Mouse (Mus musculus): ENCODE measurements at regions not wholly inside any gene's neighbourhood (a gene's known extent, or its start where the extent isn't known, plus 50 kb on each side); places are given as distances from the start of the nearest gene placed in this dataset.

DNA sequence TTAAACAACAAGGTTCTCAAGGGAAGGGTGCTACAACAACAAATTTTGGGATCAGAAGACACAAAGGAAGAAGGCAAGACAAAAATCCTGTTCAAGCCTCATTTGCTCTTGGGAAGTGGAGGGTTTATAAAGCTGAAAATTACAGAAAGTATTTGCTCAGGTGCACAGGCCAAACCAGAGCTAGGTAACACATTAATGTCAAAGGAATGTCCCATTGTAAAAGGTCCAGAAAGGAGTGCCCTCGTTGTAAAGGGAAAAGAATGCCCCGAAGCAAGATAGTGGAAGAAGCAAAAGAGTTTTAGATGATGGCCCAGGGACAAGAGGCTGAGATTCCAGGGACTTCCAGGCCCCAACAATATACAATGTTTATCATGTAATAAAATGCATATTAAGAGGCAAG, 317.3 kb downstream of the Car8 start:
- TF ChIP-seq POLR2A (IDR thresholded peaks at IDR 0.05; ENCODE audit: low read depth, low read length) (no peak), CTCF (conservative IDR thresholded peaks at IDR 0.05; ENCODE audit: insufficient read depth, insufficient read length, low read depth, low read length) (no peak)
- 29% methylated on average over 2 of the region's 2 CpGs for WGBS
- H3K4me3 ChIP-seq (ENCODE audit: insufficient read depth, low read depth, low read length) = no peak overlapping the region

GRCm38 (mm10) chr4:7913191-7913590, 325.6 kb downstream of the Car8 start:
- no peaks in the 10 kb centered on the region for H3K36me3 ChIP-seq (ENCODE audit: control insufficient read depth, insufficient read depth, low read length)
- no peak for DNase-seq
- no peaks in the 10 kb centered on the region for H3K4me1 ChIP-seq (ENCODE audit: control insufficient read depth, insufficient read depth, low read length)
- H3K27ac ChIP-seq (ENCODE audit: insufficient read depth, low read depth, low read length) = no peak overlapping the region
- no peaks in the 10 kb centered on the region for H3K27me3 ChIP-seq (replicated peaks; ENCODE audit: control insufficient read depth, insufficient read depth, low read length)
- no peak overlapping the region for H3K4me3 ChIP-seq (ENCODE audit: insufficient read depth, low read depth, low read length)
- 92% methylated on average over 2 of the region's 2 CpGs for WGBS
- TF ChIP-seq POLR2A (IDR thresholded peaks at IDR 0.05; ENCODE audit: low read depth, low read length) (no peak), CTCF (conservative IDR thresholded peaks at IDR 0.05; ENCODE audit: insufficient read depth, insufficient read length, low read depth, low read length) (no peak)

More for the DNA sequence above, 317.3 kb downstream of the Car8 start:
- Histone ChIP-seq H3K27me3 (replicated peaks; ENCODE audit: control insufficient read depth, insufficient read depth, low read length) (no peaks in the 10 kb centered on the region), H3K36me3 (ENCODE audit: control insufficient read depth, insufficient read depth, low read length) (no peaks in the 10 kb centered on the region), H3K27ac (ENCODE audit: insufficient read depth, low read depth, low read length) (no peak overlapping the region), H3K4me1 (ENCODE audit: control insufficient read depth, insufficient read depth, low read length) (no peaks in the 10 kb centered on the region)
- no peak for DNase-seq

- no peaks in the 10 kb centered on the region for H3K27me3 ChIP-seq (replicated peaks; ENCODE audit: control insufficient read depth, insufficient read depth, low read length)
- H3K4me1 ChIP-seq (ENCODE audit: control insufficient read depth, insufficient read depth, low read length) = no peaks in the 10 kb centered on the region
- whole genome bisulfite sequencing = 84% methylated on average over 2 of the region's 2 CpGs
- DNase-seq = no peak
- H3K27ac ChIP-seq (ENCODE audit: insufficient read depth, low read depth, low read length) = no peak overlapping the region
- no peaks in the 10 kb centered on the region for H3K36me3 ChIP-seq (ENCODE audit: control insufficient read depth, insufficient read depth, low read length)
- no peak overlapping the region for H3K4me3 ChIP-seq (ENCODE audit: insufficient read depth, low read depth, low read length)
- no peak for TF ChIP-seq POLR2A (IDR thresholded peaks at IDR 0.05; ENCODE audit: low read depth, low read length)
- TF ChIP-seq CTCF (conservative IDR thresholded peaks at IDR 0.05; ENCODE audit: insufficient read depth, insufficient read length, low read depth, low read length) = no peak
Observed at GRCm38 (mm10) chr4:7912675-7913074, 326.2 kb downstream of the Car8 start.

GRCm38 (mm10) chr4:7903130-7903529, 335.7 kb downstream of the Car8 start:
- DNase-seq = no peak
- Histone ChIP-seq H3K4me3 (ENCODE audit: insufficient read depth, low read depth, low read length) (no peak overlapping the region), H3K36me3 (ENCODE audit: control insufficient read depth, insufficient read depth, low read length) (no peaks in the 10 kb centered on the region), H3K27me3 (replicated peaks; ENCODE audit: control insufficient read depth, insufficient read depth, low read length) (no peaks in the 10 kb centered on the region), H3K27ac (ENCODE audit: insufficient read depth, low read depth, low read length) (no peak overlapping the region), H3K4me1 (ENCODE audit: control insufficient read depth, insufficient read depth, low read length) (no peaks in the 10 kb centered on the region)
- WGBS = 53% methylated on average over 1 of the region's 1 CpGs
- TF ChIP-seq POLR2A (IDR thresholded peaks at IDR 0.05; ENCODE audit: low read depth, low read length) = no peak
- no peak for TF ChIP-seq CTCF (conservative IDR thresholded peaks at IDR 0.05; ENCODE audit: insufficient read depth, insufficient read length, low read depth, low read length)

DNA sequence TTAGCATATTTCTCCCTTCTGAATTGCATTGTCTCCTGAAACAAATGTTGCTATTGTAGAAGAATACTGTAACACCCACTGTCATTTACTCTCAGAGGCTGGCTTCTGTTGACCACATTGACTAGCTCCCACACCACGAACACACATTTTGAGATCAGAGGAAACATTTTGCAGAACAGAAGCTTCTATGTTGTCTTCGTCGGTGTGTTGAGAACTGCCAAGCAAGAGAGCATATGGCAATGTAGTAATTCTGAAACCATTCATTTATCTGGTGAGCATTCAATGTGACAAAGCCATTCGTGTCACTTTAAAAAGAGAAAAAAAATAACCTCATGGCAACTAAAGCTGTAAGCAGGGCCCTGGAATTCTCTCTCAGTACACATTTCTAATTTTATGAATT, 343.9 kb downstream of the Car8 start:
- Histone ChIP-seq H3K27ac (ENCODE audit: insufficient read depth, low read depth, low read length) (no peak overlapping the region), H3K4me1 (ENCODE audit: control insufficient read depth, insufficient read depth, low read length) (no peaks in the 10 kb centered on the region), H3K36me3 (ENCODE audit: control insufficient read depth, insufficient read depth, low read length) (no peaks in the 10 kb centered on the region), H3K4me3 (ENCODE audit: insufficient read depth, low read depth, low read length) (no peak overlapping the region), H3K27me3 (replicated peaks; ENCODE audit: control insufficient read depth, insufficient read depth, low read length) (no peaks in the 10 kb centered on the region)
- no peak for DNase-seq
- TF ChIP-seq POLR2A (IDR thresholded peaks at IDR 0.05; ENCODE audit: low read depth, low read length) = no peak
- no peak for TF ChIP-seq CTCF (conservative IDR thresholded peaks at IDR 0.05; ENCODE audit: insufficient read depth, insufficient read length, low read depth, low read length)
- 82% methylated on average over 4 of the region's 4 CpGs for WGBS

- H3K36me3 ChIP-seq (ENCODE audit: control insufficient read depth, insufficient read depth, low read length) = no peaks in the 10 kb centered on the region
- no peaks in the 10 kb centered on the region for H3K27me3 ChIP-seq (replicated peaks; ENCODE audit: control insufficient read depth, insufficient read depth, low read length)
- WGBS = 77% methylated on average over 2 of the region's 2 CpGs
- TF ChIP-seq CTCF (conservative IDR thresholded peaks at IDR 0.05; ENCODE audit: insufficient read depth, insufficient read length, low read depth, low read length) = no peak
- TF ChIP-seq POLR2A (IDR thresholded peaks at IDR 0.05; ENCODE audit: low read depth, low read length) = no peak
- H3K4me1 ChIP-seq (ENCODE audit: control insufficient read depth, insufficient read depth, low read length) = no peaks in the 10 kb centered on the region
- DNase-seq = no peak
- no peak overlapping the region for H3K4me3 ChIP-seq (ENCODE audit: insufficient read depth, low read depth, low read length)
- no peak overlapping the region for H3K27ac ChIP-seq (ENCODE audit: insufficient read depth, low read depth, low read length)
Observed at GRCm38 (mm10) chr4:7891128-7891527, 347.7 kb downstream of the Car8 start.

- no peak for DNase-seq
- TF ChIP-seq POLR2A (IDR thresholded peaks at IDR 0.05; ENCODE audit: low read depth, low read length) (no peak), CTCF (conservative IDR thresholded peaks at IDR 0.05; ENCODE audit: insufficient read depth, insufficient read length, low read depth, low read length) (no peak)
- no peaks in the 10 kb centered on the region for H3K36me3 ChIP-seq (ENCODE audit: control insufficient read depth, insufficient read depth, low read length)
- no peaks in the 10 kb centered on the region; the same call in 1 of the 2 replicates for H3K27me3 ChIP-seq (replicated peaks; ENCODE audit: control insufficient read depth, insufficient read depth, low read length)
- H3K4me1 ChIP-seq (ENCODE audit: control insufficient read depth, insufficient read depth, low read length) = no peaks in the 10 kb centered on the region
- WGBS = 86% methylated on average over 1 of the region's 1 CpGs
- no peak overlapping the region for H3K4me3 ChIP-seq (ENCODE audit: insufficient read depth, low read depth, low read length)
- no peak overlapping the region for H3K27ac ChIP-seq (ENCODE audit: insufficient read depth, low read depth, low read length)
Observed at GRCm38 (mm10) chr4:7854518-7854917, 384.3 kb downstream of the Car8 start.
